Mouse (Mus musculus) embryonic fibroblast, embryonic 13.5 days (primary cell): ENCODE results near the gene Ntrk1.

Source experiments
- CTCF ChIP-seq: IDR thresholded peaks from 2 replicates; pipeline ENCODE4 v1.5.1; 2011; ENCODE audit warnings: mild to moderate bottlenecking, control low read depth, low read length, moderate library complexity, borderline replicate concordance; ENCODE audit not compliant: insufficient read depth
- POLR2A ChIP-seq: IDR thresholded peaks from 2 replicates; pipeline ENCODE4 v1.6.1; 2011; ENCODE audit warnings: low read depth, mild to moderate bottlenecking, control low read depth, low read length, moderate library complexity

GRCm38 (mm10) chr3:87767764-87768163 is 27.2 kb downstream of the Ntrk1 start:
- no peak for TF ChIP-seq CTCF
- TF ChIP-seq POLR2A, result no peak
